Mouse (Mus musculus): ENCODE data around the gene Traf1.

DNA sequence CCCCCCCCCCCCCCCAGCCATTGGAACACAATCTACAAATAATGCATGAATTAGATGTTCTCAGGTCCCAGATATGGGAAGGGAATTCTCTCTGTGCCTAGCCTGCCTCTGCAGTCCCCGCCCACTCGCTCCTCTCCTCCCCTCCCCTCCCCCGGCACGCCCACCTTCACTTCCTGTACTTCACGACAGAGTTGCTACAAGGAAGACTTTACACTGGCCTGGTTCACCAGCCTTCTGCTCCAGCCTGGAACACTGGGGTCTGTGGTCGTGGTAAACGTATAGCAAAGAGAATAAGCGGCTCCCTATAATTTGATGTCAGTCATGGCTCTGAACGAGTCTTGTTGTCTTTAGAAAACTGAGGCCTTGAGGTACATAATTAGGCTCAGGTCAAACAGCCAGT lies 3.7 kb upstream of the Traf1 start:
- TF ChIP-seq CTCF (IDR thresholded peaks at IDR 0.05): no peak
- no peak for TF ChIP-seq POLR2A (IDR thresholded peaks at IDR 0.05; ENCODE audit: insufficient read depth, low read depth, low read length)

All from heart, adult 2 months (tissue).